Mouse (Mus musculus) cortical plate, adult 2 months (tissue): ENCODE measurements around the gene Akna.

Source experiments
- CTCF ChIP-seq: fragments of 200-500 bp; IDR thresholded peaks from 2 replicates; pipeline ENCODE4 v1.5.1; 2011; ENCODE audit warnings: mild to moderate bottlenecking, control low read depth, low read length; ENCODE audit not compliant: insufficient read depth; ENCODE audit errors: extremely low read depth
- POLR2A ChIP-seq: fragments of 200-500 bp; IDR thresholded peaks from 2 replicates; pipeline ENCODE4 v1.6.1; 2011; ENCODE audit warnings: mild to moderate bottlenecking, low read length, control low read depth; ENCODE audit not compliant: insufficient read depth; ENCODE audit errors: extremely low read depth

GRCm38 (mm10) chr4:63426308-63426707, 23.2 kb upstream of the Akna start:
- TF ChIP-seq POLR2A = no peak
- no peak for TF ChIP-seq CTCF
